Mouse (Mus musculus) olfactory bulb, adult 2 months (tissue): Measurements from ENCODE around the gene Irgm2.

Experiments used
- CTCF ChIP-seq: fragments of 200-500 bp; IDR thresholded peaks from 2 replicates; pipeline ENCODE4 v1.5.1; 2012; ENCODE audit warnings: low read depth, mild to moderate bottlenecking, low read length, moderate library complexity; ENCODE audit not compliant: insufficient read depth
- POLR2A ChIP-seq: fragments of 200-500 bp; IDR thresholded peaks from 2 replicates; pipeline ENCODE4 v1.6.1; 2012; ENCODE audit warnings: mild to moderate bottlenecking, low read depth, low read length, moderate library complexity; ENCODE audit not compliant: insufficient read depth

- TF ChIP-seq CTCF (no peak), POLR2A (no peak)
Observed at GRCm38 (mm10) chr11:58169666-58170065, 29.8 kb upstream of the Irgm2 start.
